Mouse (Mus musculus): Measurements from ENCODE around the gene Camta1.
A peak's percentile ranks its signal among the peaks of the same experiment; 100 is the strongest.

The Camta1 gene

GRCm38 (mm10) chr4:151097104-151097438 lies 764.6 kb downstream of the Camta1 start:
- no peak for DNase-seq

GRCm38 (mm10) chr4:151096334-151097103 lies 765.2 kb downstream of the Camta1 start:
- no peak for DNase-seq

- DNase-seq, result no peak
Measured at GRCm38 (mm10) chr4:151095207-151095606, 766.5 kb downstream of the Camta1 start.

- DNase-seq, result no peak
Measured at GRCm38 (mm10) chr4:151089270-151089669, 772.4 kb downstream of the Camta1 start, which contains the start of gene Gm13090. Gene Gm13090 (plus strand): TSS chr4:151089570.

- no peak for DNase-seq
Measured at GRCm38 (mm10) chr4:151088819-151089218, 772.9 kb downstream of the Camta1 start.

- DNase-seq, result no peak
Measured at GRCm38 (mm10) chr4:151087358-151087757, 774.3 kb downstream of the Camta1 start.

- DNase-seq, result no peak
Measured at GRCm38 (mm10) chr4:151083027-151083426, 778.6 kb downstream of the Camta1 start.

- DNase-seq, result no peak
Measured at GRCm38 (mm10) chr4:151081977-151082376, 779.7 kb downstream of the Camta1 start.

- DNase-seq, result no peak
Measured at GRCm38 (mm10) chr4:151081355-151081754, 780.3 kb downstream of the Camta1 start.

- no peak for DNase-seq
Measured at GRCm38 (mm10) chr4:151074817-151075216, 786.9 kb downstream of the Camta1 start.

GRCm38 (mm10) chr4:151073108-151073744 lies 788.5 kb downstream of the Camta1 start:
- peak; percentile 75 for DNase-seq

GRCm38 (mm10) chr4:151070962-151071361 lies 790.7 kb downstream of the Camta1 start:
- no peak for DNase-seq

- DNase-seq, result no peak
Measured at GRCm38 (mm10) chr4:151068751-151069150, 792.9 kb downstream of the Camta1 start.

- no peak for DNase-seq
Measured at GRCm38 (mm10) chr4:151059566-151059965, 802.1 kb downstream of the Camta1 start.

GRCm38 (mm10) chr4:151058634-151059033 lies 803.0 kb downstream of the Camta1 start:
- DNase-seq, result no peak

- DNase-seq, result peak; percentile 99
Measured at GRCm38 (mm10) chr4:151057347-151058321, 804.0 kb downstream of the Camta1 start, which contains the start of gene Vamp3. Gene Vamp3 (minus strand): TSS chr4:151057963.

GRCm38 (mm10) chr4:151051162-151051561 lies 810.5 kb downstream of the Camta1 start:
- no peak for DNase-seq

GRCm38 (mm10) chr4:151046524-151046923 lies 815.2 kb downstream of the Camta1 start:
- no peak for DNase-seq

- peak; percentile 77 for DNase-seq
Measured at GRCm38 (mm10) chr4:151044944-151045570, 816.6 kb downstream of the Camta1 start.

- DNase-seq, result peak; percentile 97
Measured at GRCm38 (mm10) chr4:151044037-151044943, 817.4 kb downstream of the Camta1 start, which contains the start of gene Per3. Gene Per3 (minus strand): TSS chr4:151044665.

- no peak for DNase-seq
Measured at GRCm38 (mm10) chr4:151043281-151043680, 818.4 kb downstream of the Camta1 start.

All from layer of hippocampus, adult 9-11 months (tissue).